Mouse (Mus musculus) kidney, adult 2 months (tissue): Measurements from ENCODE around the gene Sult6b2.

Source experiments
- CTCF ChIP-seq: fragments of 200-500 bp; conservative IDR thresholded peaks from 2 replicates; pipeline ENCODE4 v1.5.1; 2011; ENCODE audit warnings: low read depth, mild to moderate bottlenecking, control low read depth, low read length, moderate library complexity, mixed read lengths; ENCODE audit not compliant: insufficient read depth, insufficient read length
- POLR2A ChIP-seq: fragments of 200-500 bp; IDR thresholded peaks from one replicate; pipeline ENCODE4 v1.6.1; 2011; ENCODE audit warnings: low read depth, low read length, control low read depth

- TF ChIP-seq CTCF (no peak), POLR2A (no peak)
Measured at GRCm38 (mm10) chr6:142781286-142781685, 23.0 kb downstream of the Sult6b2 start.
